Mouse (Mus musculus) cerebellum, adult 11-12 months (tissue): ENCODE measurements at regions not wholly inside any gene's neighbourhood (a gene's known extent, or its start where the extent isn't known, plus 50 kb on each side); places are given as distances from the start of the nearest gene placed in this dataset.

ENCODE experiments used
- DNase-seq: peaks from one replicate; pipeline ENCODE4 v3.0.0; 2022

GRCm38 (mm10) chr16:86124182-86124581, 222.6 kb upstream of the Adamts5 start:
- DNase-seq, result no peak

GRCm38 (mm10) chr16:86122936-86123335, 221.3 kb upstream of the Adamts5 start:
- no peak for DNase-seq

GRCm38 (mm10) chr16:86117959-86118358, 216.3 kb upstream of the Adamts5 start:
- DNase-seq, result no peak

GRCm38 (mm10) chr16:86115587-86116376, 214.2 kb upstream of the Adamts5 start:
- DNase-seq, result no peak

GRCm38 (mm10) chr16:86094461-86094860, 192.8 kb upstream of the Adamts5 start:
- no peak for DNase-seq

- DNase-seq, result no peak
These were observed 188.5 kb upstream of the Adamts5 start for GRCm38 (mm10) chr16:86090175-86090574.

GRCm38 (mm10) chr16:86087421-86087820, 185.8 kb upstream of the Adamts5 start:
- no peak for DNase-seq

- no peak for DNase-seq
These were observed 166.2 kb upstream of the Adamts5 start for GRCm38 (mm10) chr16:86067628-86068364.

GRCm38 (mm10) chr16:86060087-86060486, 158.5 kb upstream of the Adamts5 start:
- DNase-seq, result no peak

- no peak for DNase-seq
These were observed 143.1 kb upstream of the Adamts5 start for GRCm38 (mm10) chr16:86044695-86045094.

- DNase-seq, result no peak
These were observed 133.1 kb upstream of the Adamts5 start for GRCm38 (mm10) chr16:86034772-86035171.

- no peak for DNase-seq
These were observed 126.1 kb upstream of the Adamts5 start for GRCm38 (mm10) chr16:86027700-86028099.

- DNase-seq, result no peak
These were observed 113.7 kb upstream of the Adamts5 start for GRCm38 (mm10) chr16:86015336-86015735.

GRCm38 (mm10) chr16:86011051-86011450, 109.4 kb upstream of the Adamts5 start:
- DNase-seq, result no peak

- no peak for DNase-seq
These were observed 108.2 kb upstream of the Adamts5 start for GRCm38 (mm10) chr16:86009638-86010329.

- DNase-seq, result no peak
These were observed 106.2 kb upstream of the Adamts5 start for GRCm38 (mm10) chr16:86007799-86008198.

- no peak for DNase-seq
These were observed 99.2 kb upstream of the Adamts5 start for GRCm38 (mm10) chr16:86000846-86001245.

GRCm38 (mm10) chr16:85985841-85986240, 84.2 kb upstream of the Adamts5 start:
- no peak for DNase-seq

GRCm38 (mm10) chr16:85977102-85977501, 75.5 kb upstream of the Adamts5 start:
- DNase-seq, result no peak

- DNase-seq, result no peak
These were observed 65.3 kb upstream of the Adamts5 start for GRCm38 (mm10) chr16:85966892-85967444.

- no peak for DNase-seq
These were observed 64.6 kb upstream of the Adamts5 start for GRCm38 (mm10) chr16:85966251-85966650.

GRCm38 (mm10) chr16:85964352-85965210, 63.0 kb upstream of the Adamts5 start:
- DNase-seq, result no peak
